Mouse (Mus musculus) heart, embryonic 13.5 days (tissue): ENCODE results near the gene Sohlh1. TPM values are rescaled to one million over a fixed set of nuclear protein-coding genes. Genes with fewer than 3 reads are reported as not detected.

Source experiments
- polyA plus RNA-seq: library from polyadenylated mRNA; unstranded; fragments of >200 nt; fragmentation: Nextera tagmentation; extraction: Ambion mirVana; gene quantifications from 2 replicates; pipeline ENCODE4 v1.2.1, GENCODE M21; 2015

Gene Sohlh1
- polyA plus RNA-seq, 1 experiment from 2014 or later: not detected

Other genes starting within 250 kb of the Sohlh1 start
- 42.9 and 47.6 TPM in 2 replicates for gene Rabl6, start 238.7 kb downstream of the Sohlh1 start, polyA plus RNA-seq
- 0.11 and 0.13 TPM in 2 replicates for gene Ccdc183, start 229.6 kb downstream of the Sohlh1 start, polyA plus RNA-seq
- 20.3 and 20.4 TPM in 2 replicates for gene Tmem141, start 225.2 kb downstream of the Sohlh1 start, polyA plus RNA-seq
- 2.3 and 2.6 TPM in 2 replicates for gene Fcna, start 219.2 kb downstream of the Sohlh1 start, polyA plus RNA-seq
- gene Lcn8, start 194.1 kb downstream of the Sohlh1 start, polyA plus RNA-seq: not detected in 2 replicates
- not detected in 2 replicates for gene Lcn5, start 189.3 kb downstream of the Sohlh1 start, polyA plus RNA-seq
- gene Lcn6, start 170.5 kb downstream of the Sohlh1 start, polyA plus RNA-seq: not detected in 2 replicates
- gene Lcn10, start 164.5 kb downstream of the Sohlh1 start, polyA plus RNA-seq: not detected in 2 replicates
- gene Obp2a, start 147.2 kb downstream of the Sohlh1 start, polyA plus RNA-seq: not detected in 2 replicates
- 47.0 and 47.6 TPM in 2 replicates for gene Bmyc, start 140.5 kb downstream of the Sohlh1 start, polyA plus RNA-seq
- gene Obp2b, start 110.2 kb downstream of the Sohlh1 start, polyA plus RNA-seq: not detected in 2 replicates
- gene Lcn3, start 81.7 kb downstream of the Sohlh1 start, polyA plus RNA-seq: not detected in 2 replicates
- not detected in 2 replicates for gene Lcn11, start 70.2 kb downstream of the Sohlh1 start, polyA plus RNA-seq
- not detected in 2 replicates for gene Gm13539, start 65.0 kb downstream of the Sohlh1 start, polyA plus RNA-seq
- gene Glt6d1, start 31.4 kb downstream of the Sohlh1 start, polyA plus RNA-seq: not detected in 2 replicates
- gene Lcn9, start 24.1 kb downstream of the Sohlh1 start, polyA plus RNA-seq: not detected in 2 replicates
- 0.07 and 0.11 TPM in 2 replicates for gene Kcnt1, start 16.5 kb upstream of the Sohlh1 start, polyA plus RNA-seq
- 6.6 and 11.6 TPM in 2 replicates for gene Camsap1, start 136.0 kb upstream of the Sohlh1 start, polyA plus RNA-seq
- 97.0 and 111 TPM in 2 replicates for gene Ubac1, start 174.5 kb upstream of the Sohlh1 start, polyA plus RNA-seq